Mouse (Mus musculus) olfactory bulb, adult 2 months (tissue): ENCODE results near the gene Prkcsh. TPM values are rescaled to one million over a fixed set of nuclear protein-coding genes. Genes with fewer than 3 reads are reported as not detected.

ENCODE experiments used
- H3K27ac ChIP-seq: fragments of 200-500 bp; 2 replicates; pipeline ENCODE4 v1.5.1; 2012; ENCODE audit warnings: low read depth, low read length; ENCODE audit not compliant: insufficient read depth
- H3K4me1 ChIP-seq: fragments of 200-500 bp; 2 replicates; pipeline ENCODE4 v1.6.1; 2012; ENCODE audit warnings: low read length; ENCODE audit not compliant: control insufficient read depth, insufficient read depth
- H3K4me3 ChIP-seq: fragments of 200-500 bp; 2 replicates; pipeline ENCODE4 v1.5.1; 2012; ENCODE audit warnings: mild to moderate bottlenecking, low read depth, low read length, moderate library complexity; ENCODE audit not compliant: insufficient read depth
- CTCF ChIP-seq: fragments of 200-500 bp; IDR thresholded peaks from 2 replicates; pipeline ENCODE4 v1.5.1; 2012; ENCODE audit warnings: low read depth, mild to moderate bottlenecking, low read length, moderate library complexity; ENCODE audit not compliant: insufficient read depth
- POLR2A ChIP-seq: fragments of 200-500 bp; IDR thresholded peaks from 2 replicates; pipeline ENCODE4 v1.6.1; 2012; ENCODE audit warnings: mild to moderate bottlenecking, low read depth, low read length, moderate library complexity; ENCODE audit not compliant: insufficient read depth
- WGBS: fragments of 180-500 bp; shearing (Covaris S2); methylation state at CpG from one replicate; pipeline ENCODE4 v1.1.7; 2018; 5-methylcytosine and 5-hydroxymethylcytosine counted together
- polyA plus RNA-seq: library from polyadenylated mRNA; stranded (reverse); fragments of >200 nt; gene quantifications from 2 replicates; pipeline ENCODE4 v1.2.4, GENCODE M21; 2012; ENCODE audit warnings: low replicate concordance; ENCODE audit not compliant: missing spikeins, insufficient read depth, insufficient read length

Prkcsh gene
- polyA plus RNA-seq, 1 experiment: not detected

GRCm38 (mm10) chr9:21960558-21961208, 41.9 kb upstream of the Prkcsh start:
- 45% methylated on average over 26 of the region's 26 CpGs for WGBS
- peaks cover 27% of the 10 kb centered on the region for H3K4me1 ChIP-seq
- H3K4me3 ChIP-seq: no peak overlapping the region
- no peak overlapping the region for H3K27ac ChIP-seq
- no peak for TF ChIP-seq CTCF

GRCm38 (mm10) chr9:21961366-21961980, 41.1 kb upstream of the Prkcsh start:
- Histone ChIP-seq H3K27ac (no peak overlapping the region), H3K4me3 (peak overlapping the region; percentile 42), H3K4me1 (peaks cover 27% of the 10 kb centered on the region)
- 4% methylated on average over 35 of the region's 35 CpGs for WGBS
- TF ChIP-seq POLR2A: no peak

GRCm38 (mm10) chr9:21962010-21962409, 40.6 kb upstream of the Prkcsh start:
- peak overlapping the region; percentile 42 for H3K4me3 ChIP-seq
- WGBS: 2% methylated on average over 15 of the region's 15 CpGs
- TF ChIP-seq POLR2A (no peak), CTCF (no peak)
- no peak overlapping the region for H3K27ac ChIP-seq
- H3K4me1 ChIP-seq: peaks cover 24% of the 10 kb centered on the region

- Histone ChIP-seq H3K4me3 (peak overlapping the region; percentile 42), H3K4me1 (peaks cover 24% of the 10 kb centered on the region), H3K27ac (no peak overlapping the region)
- WGBS: 6% methylated on average over 34 of the region's 34 CpGs
- TF ChIP-seq CTCF: no peak
- no peak for TF ChIP-seq POLR2A
These were observed 40.1 kb upstream of the Prkcsh start for GRCm38 (mm10) chr9:21962416-21963059.

GRCm38 (mm10) chr9:21963417-21963816, 39.2 kb upstream of the Prkcsh start, which contains the start of gene Epor:
Epor (minus strand) TSS chr9:21963506.
- H3K4me1 ChIP-seq: peaks cover 24% of the 10 kb centered on the region
- H3K27ac ChIP-seq: no peak within 1 kb of the TSS
- 55% methylated on average over 8 of the region's 8 CpGs for WGBS
- peak within 1 kb of the TSS; percentile 42 for H3K4me3 ChIP-seq
- TF ChIP-seq CTCF (no peak), POLR2A (no peak)

- 65% methylated on average over 6 of the region's 6 CpGs for WGBS
- no peak overlapping the region for H3K4me3 ChIP-seq
- H3K4me1 ChIP-seq: peaks cover 4% of the 10 kb centered on the region; the same call in 1 of the 2 replicates
- TF ChIP-seq POLR2A (no peak), CTCF (no peak)
- H3K27ac ChIP-seq: no peak overlapping the region
These were observed 33.7 kb upstream of the Prkcsh start for GRCm38 (mm10) chr9:21968883-21969282.

- 94% methylated on average over 4 of the region's 4 CpGs for WGBS
- H3K4me1 ChIP-seq: peaks cover 4% of the 10 kb centered on the region; the same call in 1 of the 2 replicates
- H3K27ac ChIP-seq: no peak overlapping the region
- TF ChIP-seq POLR2A: no peak
- TF ChIP-seq CTCF: no peak
- H3K4me3 ChIP-seq: no peak overlapping the region
These were observed 33.3 kb upstream of the Prkcsh start for GRCm38 (mm10) chr9:21969304-21969703.

- no peak overlapping the region for H3K27ac ChIP-seq
- H3K4me1 ChIP-seq: no peaks in the 10 kb centered on the region
- H3K4me3 ChIP-seq: no peak overlapping the region
- TF ChIP-seq POLR2A: no peak
- TF ChIP-seq CTCF: no peak
- 61% methylated on average over 10 of the region's 10 CpGs for WGBS
These were observed 25.9 kb upstream of the Prkcsh start for GRCm38 (mm10) chr9:21976626-21977175.

GRCm38 (mm10) chr9:21977331-21977730, 25.3 kb upstream of the Prkcsh start:
- Histone ChIP-seq H3K4me3 (no peak overlapping the region), H3K27ac (no peak overlapping the region), H3K4me1 (no peaks in the 10 kb centered on the region)
- TF ChIP-seq CTCF (no peak), POLR2A (no peak)
- WGBS: 71% methylated on average over 5 of the region's 5 CpGs
